Comparison of ENCODE assay signal across 31 mouse cellular contexts in the genomic region with DNA sequence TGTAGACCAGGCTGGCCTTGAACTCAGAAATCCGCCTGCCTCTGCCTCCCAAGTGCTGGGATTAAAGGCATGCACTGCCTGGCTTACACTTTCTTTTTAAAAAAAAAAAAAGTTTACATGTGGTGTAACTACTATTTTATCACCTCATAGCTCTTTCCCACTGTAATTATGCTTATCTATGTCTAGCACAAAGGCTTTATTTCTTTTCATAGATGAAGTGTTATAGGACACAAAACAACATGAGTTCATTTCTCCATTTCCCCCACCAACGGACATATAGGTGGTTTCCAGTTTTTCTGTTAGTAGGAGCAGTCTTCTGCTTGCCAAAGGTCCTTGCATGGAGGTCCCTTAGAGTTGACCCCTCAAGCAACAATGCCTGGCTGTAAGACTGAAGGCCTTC. TPM values are rescaled to one million over a fixed set of nuclear protein-coding genes. Genes with fewer than 3 reads are reported as not detected.
DNase-seq lines count a peak whose midpoint lies in the region; ATAC-seq and TF ChIP-seq lines count a peak whose summit lies in the region.
"Had no signal": no experiment of that assay in that cellular context is flagged by ENCODE, and none has a peak within 500 bp of the region (broad histone marks: within the 10 kb centered on the region; RNA-seq: fewer than 3 reads in every experiment).

No protein-coding gene starts in this region.

- H3K4me1 ChIP-seq in lung, embryonic 16.5 days (replicated peaks; ENCODE audit: control insufficient read depth, insufficient read depth, low read length), result no peaks in the 10 kb centered on the region
- peaks cover 4 to 22% of the 10 kb centered on the region in 2 experiments; a peak in 3 of 4 replicates for H3K4me1 ChIP-seq in CH12.LX (ENCODE audit: control insufficient read depth in 1 of 2, insufficient read depth in 2 of 2)
- H3K4me1 ChIP-seq in bone marrow macrophage, adult 2 months (ENCODE audit: control insufficient read depth, insufficient read depth, low read length), result peaks cover 35% of the 10 kb centered on the region
- no peaks in the 10 kb centered on the region for H3K4me1 ChIP-seq in hindbrain, embryonic 10.5 days (replicated peaks)
- peaks cover 15% of the 10 kb centered on the region for H3K4me1 ChIP-seq in liver, embryonic 12.5 days
- H3K4me1 ChIP-seq: embryonic facial prominence, embryonic 10.5 days; embryonic facial prominence, embryonic 13.5 days; forebrain, embryonic 12.5 days; forebrain, embryonic 15.5 days; heart, embryonic 10.5 days; heart, embryonic 13.5 days; hindbrain, embryonic 12.5 days; hindbrain, embryonic 15.5 days had no signal

- 57% methylated on average over 2 of the region's 2 CpGs for WGBS in lung, embryonic 16.5 days
- WGBS in hindbrain, embryonic 10.5 days, result 86% methylated on average over 2 of the region's 2 CpGs
- WGBS in liver, embryonic 12.5 days (ENCODE audit: insufficient replicate concordance), result 39% methylated on average over 2 of the region's 2 CpGs

- H3K4me3 ChIP-seq in lung, embryonic 16.5 days (ENCODE audit: low read length), result no peak overlapping the region
- no peak overlapping the region for H3K4me3 ChIP-seq in CH12.LX (replicated peaks in 1 of 3; ENCODE audit: low read depth in 2 of 3, low read length in 2 of 3, poor library complexity in 1 of 3)
- no peak overlapping the region for H3K4me3 ChIP-seq in bone marrow macrophage, adult 2 months (ENCODE audit: insufficient read depth, low read length)
- no peak overlapping the region for H3K4me3 ChIP-seq in hindbrain, embryonic 10.5 days
- H3K4me3 ChIP-seq in liver, embryonic 12.5 days, result no peak overlapping the region
- H3K4me3 ChIP-seq: embryonic facial prominence, embryonic 10.5 days; embryonic facial prominence, embryonic 13.5 days; erythroblast, embryonic 14.5 days; forebrain, embryonic 12.5 days; forebrain, embryonic 15.5 days; heart, adult 2 months; heart, embryonic 10.5 days; heart, embryonic 13.5 days; hindbrain, embryonic 12.5 days; hindbrain, embryonic 15.5 days had no signal

- no peak for TF ChIP-seq POLR2A in CH12.LX (IDR thresholded peaks at IDR 0.05; ENCODE audit: low read depth, low read length)
- no peak for TF ChIP-seq POLR2A in bone marrow macrophage, adult 2 months (IDR thresholded peaks at IDR 0.05; ENCODE audit: borderline replicate concordance, low read depth, low read length)

- TF ChIP-seq EP300 in CH12.LX (IDR thresholded peaks at IDR 0.05; ENCODE audit: low read length), result no peak

- H3K36me3 ChIP-seq in lung, embryonic 16.5 days (ENCODE audit: control insufficient read depth, insufficient read depth, low read length), result no peaks in the 10 kb centered on the region
- no peaks in the 10 kb centered on the region for H3K36me3 ChIP-seq in CH12.LX (replicated peaks in 1 of 2; ENCODE audit: control insufficient read depth in 1 of 2, insufficient read depth in 1 of 2, low read length in 1 of 2)
- H3K36me3 ChIP-seq in hindbrain, embryonic 10.5 days, result no peaks in the 10 kb centered on the region
- H3K36me3 ChIP-seq in liver, embryonic 12.5 days, result no peaks in the 10 kb centered on the region
- H3K36me3 ChIP-seq: embryonic facial prominence, embryonic 10.5 days; embryonic facial prominence, embryonic 13.5 days; forebrain, embryonic 12.5 days; forebrain, embryonic 15.5 days; heart, embryonic 10.5 days; heart, embryonic 13.5 days; hindbrain, embryonic 12.5 days; hindbrain, embryonic 15.5 days had no signal

- dilution Hi-C loops in CH12.LX (cut with MboI; ENCODE audit: extremely low pct_ligation_motif_present, extremely low pct_unique_long_range_greater_than_20kb, low sequenced_read_pairs), result no loop called here

- no peaks in the 10 kb centered on the region for H3K79me2 ChIP-seq in CH12.LX (replicated peaks; ENCODE audit: control insufficient read depth, extremely low read depth, insufficient read depth, poor library complexity, severe bottlenecking)

- no peak overlapping the region for H3K4me2 ChIP-seq in lung, embryonic 16.5 days (ENCODE audit: low read depth, low read length)
- H3K4me2 ChIP-seq in CH12.LX (ENCODE audit: insufficient read depth, low read depth, poor library complexity, severe bottlenecking), result no peak overlapping the region
- no peak overlapping the region for H3K4me2 ChIP-seq in liver, embryonic 12.5 days
- H3K4me2 ChIP-seq: embryonic facial prominence, embryonic 13.5 days; forebrain, embryonic 12.5 days; forebrain, embryonic 15.5 days; heart, embryonic 13.5 days; hindbrain, embryonic 12.5 days; hindbrain, embryonic 15.5 days had no signal

- no peak overlapping the region for H3K9ac ChIP-seq in lung, embryonic 16.5 days (ENCODE audit: low read length)
- H3K9ac ChIP-seq in CH12.LX (ENCODE audit: insufficient read depth, low read depth), result no peak overlapping the region
- H3K9ac ChIP-seq in liver, embryonic 12.5 days, result no peak overlapping the region
- H3K9ac ChIP-seq: embryonic facial prominence, embryonic 13.5 days; forebrain, embryonic 12.5 days; forebrain, embryonic 15.5 days; heart, embryonic 13.5 days; hindbrain, embryonic 12.5 days; hindbrain, embryonic 15.5 days had no signal

- TF ChIP-seq CTCF in CH12.LX (conservative IDR thresholded peaks at IDR 0.05 in 1 of 2, IDR thresholded peaks at IDR 0.05 in 1 of 2; ENCODE audit: low read depth in 2 of 2, low read length in 2 of 2), result no peak
- TF ChIP-seq CTCF in bone marrow macrophage, adult 2 months (IDR thresholded peaks at IDR 0.05; ENCODE audit: low read depth, low read length), result no peak

- no peak for DNase-seq in lung, postnatal 25 days (ENCODE audit: low spot score)
- no peak for DNase-seq in CH12.LX (ENCODE audit: extremely low read depth)
- no peak for DNase-seq in hindbrain, embryonic 10.5 days (ENCODE audit: low spot score)
- DNase-seq: adrenal gland, postnatal 10 days; adrenal gland, postnatal 36 days; cerebellum, adult 11-12 months; cerebellum, adult 8-10 months; cerebellum, postnatal 10 days; cerebellum, postnatal 36 days; embryo, embryonic 11 days; gastrocnemius, postnatal 25 days; heart, adult 2 months; heart, postnatal 14 days; heart, postnatal 4 days had no signal

- in situ Hi-C loops in CH12.LX (cut with MboI; ENCODE audit: low pct_ligation_motif_present, low pct_unique_long_range_greater_than_20kb, low sequenced_read_pairs), result loop anchor here (10.0 to 25.0 kb wide), 2 partner anchors 187 to 415 kb away; a partner anchor contains a TSS

- no peak for TF ChIP-seq RAD21 in CH12.LX (IDR thresholded peaks at IDR 0.05; ENCODE audit: low read depth, low read length)

- H3K9me3 ChIP-seq in lung, embryonic 16.5 days (ENCODE audit: control insufficient read depth, low read length), result no peaks in the 10 kb centered on the region
- H3K9me3 ChIP-seq in CH12.LX (replicated peaks; ENCODE audit: low read length), result no peaks in the 10 kb centered on the region
- H3K9me3 ChIP-seq in hindbrain, embryonic 10.5 days, result no peaks in the 10 kb centered on the region
- H3K9me3 ChIP-seq in liver, embryonic 12.5 days (replicated peaks), result no peaks in the 10 kb centered on the region
- H3K9me3 ChIP-seq: embryonic facial prominence, embryonic 10.5 days; embryonic facial prominence, embryonic 13.5 days; forebrain, embryonic 12.5 days; forebrain, embryonic 15.5 days; heart, embryonic 10.5 days; heart, embryonic 13.5 days; hindbrain, embryonic 12.5 days; hindbrain, embryonic 15.5 days had no signal

- no peak overlapping the region for H3K27ac ChIP-seq in lung, embryonic 16.5 days (ENCODE audit: low read length)
- peak overlapping the region; percentile 64; the same call in 1 of the 2 replicates for H3K27ac ChIP-seq in CH12.LX (ENCODE audit: insufficient read depth, low read depth)
- H3K27ac ChIP-seq in bone marrow macrophage, adult 2 months (ENCODE audit: insufficient read depth, low read depth, low read length), result peak overlapping the region; percentile 48
- H3K27ac ChIP-seq in hindbrain, embryonic 10.5 days, result no peak overlapping the region
- no peak overlapping the region for H3K27ac ChIP-seq in liver, embryonic 12.5 days
- H3K27ac ChIP-seq: embryonic facial prominence, embryonic 10.5 days; embryonic facial prominence, embryonic 13.5 days; forebrain, embryonic 12.5 days; forebrain, embryonic 15.5 days; heart, adult 2 months; heart, embryonic 10.5 days; heart, embryonic 13.5 days; hindbrain, embryonic 12.5 days; hindbrain, embryonic 15.5 days had no signal

- peak; percentile 10; the same call in 1 of the 2 replicates for ATAC-seq in lung, embryonic 16.5 days (ENCODE audit: low read depth)
- ATAC-seq in megakaryocyte-erythroid progenitor cell, adult 5-6 weeks (replicated peaks; ENCODE audit: low FRiP score, low TSS enrichment, poor library complexity, severe bottlenecking), result peak; percentile 72
- no peak for ATAC-seq in liver, embryonic 12.5 days
- ATAC-seq: forebrain, embryonic 15.5 days; Patski had no signal

- no peaks in the 10 kb centered on the region for H3K27me3 ChIP-seq in lung, embryonic 16.5 days (ENCODE audit: control insufficient read depth, insufficient read depth, low read depth, low read length)
- no peaks in the 10 kb centered on the region for H3K27me3 ChIP-seq in CH12.LX (replicated peaks)
- H3K27me3 ChIP-seq in hindbrain, embryonic 10.5 days (ENCODE audit: insufficient read depth, poor library complexity, severe bottlenecking), result no peaks in the 10 kb centered on the region
- no peaks in the 10 kb centered on the region for H3K27me3 ChIP-seq in liver, embryonic 12.5 days (replicated peaks)
- H3K27me3 ChIP-seq: embryonic facial prominence, embryonic 13.5 days; forebrain, embryonic 12.5 days; forebrain, embryonic 15.5 days; hindbrain, embryonic 12.5 days; hindbrain, embryonic 15.5 days had no signal

RNA-seq across cellular contexts. Expression of a gene that starts 9.3 kb away (rescaled TPM):
- 0.30 and 0.35 TPM in 2 replicates for polyA plus RNA-seq in lung, embryonic 16.5 days (2015; fragmentation: Nextera tagmentation; extraction: Ambion mirVana)
- total RNA-seq in CH12.LX (2012; rRNA removed), result 0.04 TPM in 1 of 2 replicates, not detected in the other
- 0.30 and 0.58 TPM in 2 replicates for total RNA-seq in CH12.LX (2014; rRNA removed)
- polyA plus RNA-seq in CH12.LX (2012; ENCODE audit: insufficient read length, low read depth), result 0.10 and 0.11 TPM in 2 replicates
- polyA plus RNA-seq in bone marrow macrophage, adult 2 months (2012; ENCODE audit: insufficient read depth, insufficient read length, missing spikeins), result 0.85 and 1.6 TPM in 2 replicates
- total RNA-seq in megakaryocyte-erythroid progenitor cell, adult 5-6 weeks (2014; fragmentation: Nextera tagmentation), result 0.92 TPM in 1 of 2 replicates, not detected in the other
- not detected in 2 replicates for total RNA-seq in megakaryocyte-erythroid progenitor cell, adult 5-6 weeks (2017)
- polyA plus RNA-seq in hindbrain, embryonic 10.5 days (2016; fragmentation: Nextera tagmentation; extraction: Ambion mirVana), result 0.26 and 0.52 TPM in 2 replicates
- 0.05 and 0.07 TPM in 2 replicates for polyA plus RNA-seq in liver, embryonic 12.5 days (2016; fragmentation: Nextera tagmentation; extraction: Ambion mirVana)
- total RNA-seq: adrenal gland, adult 18-20 months; adrenal gland, postnatal 10 days; gastrocnemius, adult 8-10 months; gastrocnemius, postnatal 25 days; granulocyte monocyte progenitor cell, adult 5-6 weeks; heart, adult 2 months; heart, postnatal 14 days; heart, postnatal 4 days had no signal
- polyA plus RNA-seq: erythroblast, embryonic 14.5 days; heart, adult 2 months; Patski had no signal

RNA-seq across cellular contexts. Expression of a gene that starts 20.0 kb away (rescaled TPM):
- 1.8 and 2.2 TPM in 2 replicates for polyA plus RNA-seq in lung, embryonic 16.5 days (2015; fragmentation: Nextera tagmentation; extraction: Ambion mirVana)
- total RNA-seq in CH12.LX (2012; rRNA removed), result 1.5 and 3.4 TPM in 2 replicates
- total RNA-seq in CH12.LX (2014; rRNA removed), result 15.7 and 17.2 TPM in 2 replicates
- 4.1 and 4.9 TPM in 2 replicates for polyA plus RNA-seq in CH12.LX (2012; ENCODE audit: insufficient read length, low read depth)
- polyA plus RNA-seq in bone marrow macrophage, adult 2 months (2012; ENCODE audit: insufficient read depth, insufficient read length, missing spikeins), result 24.0 and 25.0 TPM in 2 replicates
- total RNA-seq in megakaryocyte-erythroid progenitor cell, adult 5-6 weeks (2014; fragmentation: Nextera tagmentation), result not detected in 2 replicates
- total RNA-seq in megakaryocyte-erythroid progenitor cell, adult 5-6 weeks (2017), result not detected in 2 replicates
- 1.0 and 2.2 TPM in 2 replicates for polyA plus RNA-seq in hindbrain, embryonic 10.5 days (2016; fragmentation: Nextera tagmentation; extraction: Ambion mirVana)
- polyA plus RNA-seq in liver, embryonic 12.5 days (2016; fragmentation: Nextera tagmentation; extraction: Ambion mirVana), result 0.44 and 0.50 TPM in 2 replicates
- total RNA-seq: granulocyte monocyte progenitor cell, adult 5-6 weeks had no signal
- polyA plus RNA-seq: erythroblast, embryonic 14.5 days; Patski had no signal

Comparison
In these comparisons a context has a peak if more than half of its experiments do, and no peak if none do; other contexts are left out.
1. H3K27ac ChIP-seq: peak in CH12.LX (single experiment) and bone marrow macrophage, adult 2 months (single experiment); none in lung, embryonic 16.5 days (single experiment), hindbrain, embryonic 10.5 days (single experiment) and liver, embryonic 12.5 days (single experiment).